Mouse (Mus musculus) ovary, postnatal 10 days (tissue): Measurements from ENCODE around the gene Commd3.

Source experiments
- DNase-seq: peaks from one replicate; pipeline ENCODE4 v3.0.0; 2022; ENCODE audit warnings: low spot score

The Commd3 gene

GRCm38 (mm10) chr2:18672133-18672765 is at the start of gene Commd3:
Gene Commd3 (plus strand): TSS chr2:18672384.
- peak; percentile 98 for DNase-seq

- DNase-seq = no peak
Observed at GRCm38 (mm10) chr2:18623219-18623618, 49.0 kb upstream of the Commd3 start.

DNA sequence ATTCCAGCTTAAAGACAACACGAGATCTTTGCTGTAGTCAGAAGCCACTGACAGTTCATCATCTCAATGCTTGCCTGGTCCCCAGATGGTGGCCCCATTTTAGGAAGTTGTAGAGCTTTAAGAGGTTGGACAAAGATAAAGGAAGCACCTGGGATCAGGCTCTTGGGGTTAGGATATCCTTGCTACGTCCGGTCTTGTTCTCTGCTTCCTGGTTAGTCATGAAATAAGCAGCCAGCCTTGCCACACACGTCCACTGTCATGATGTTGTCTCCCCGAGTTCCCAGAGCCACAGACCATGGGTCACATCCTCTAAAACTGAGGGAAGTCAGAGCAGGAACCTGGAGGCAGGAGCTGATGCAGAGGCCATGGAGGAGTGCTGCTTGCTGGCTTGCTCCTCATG is 41.6 kb upstream of the Commd3 start:
- DNase-seq = no peak

DNA sequence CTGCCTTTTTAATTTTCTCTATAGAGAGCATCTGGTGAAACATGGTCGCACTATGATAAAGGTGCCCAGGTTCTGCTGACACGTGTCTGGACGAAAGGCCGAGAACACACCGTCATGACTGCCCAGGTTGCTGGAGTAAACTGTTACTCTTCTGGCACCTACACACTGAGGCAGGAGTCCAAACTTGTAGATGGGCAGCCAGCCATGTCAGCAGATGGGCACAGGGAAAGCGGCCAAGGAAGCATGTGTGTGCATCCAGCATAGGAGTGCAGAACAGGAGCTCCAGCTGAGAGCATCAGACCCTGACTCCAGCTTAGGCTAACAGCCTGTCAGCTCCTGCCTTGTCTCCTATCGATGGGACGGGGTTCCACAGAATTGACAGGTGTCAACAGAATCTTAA is 37.1 kb upstream of the Commd3 start:
- DNase-seq = no peak

GRCm38 (mm10) chr2:18648563-18648962 is 23.6 kb upstream of the Commd3 start:
- DNase-seq = no peak

DNA sequence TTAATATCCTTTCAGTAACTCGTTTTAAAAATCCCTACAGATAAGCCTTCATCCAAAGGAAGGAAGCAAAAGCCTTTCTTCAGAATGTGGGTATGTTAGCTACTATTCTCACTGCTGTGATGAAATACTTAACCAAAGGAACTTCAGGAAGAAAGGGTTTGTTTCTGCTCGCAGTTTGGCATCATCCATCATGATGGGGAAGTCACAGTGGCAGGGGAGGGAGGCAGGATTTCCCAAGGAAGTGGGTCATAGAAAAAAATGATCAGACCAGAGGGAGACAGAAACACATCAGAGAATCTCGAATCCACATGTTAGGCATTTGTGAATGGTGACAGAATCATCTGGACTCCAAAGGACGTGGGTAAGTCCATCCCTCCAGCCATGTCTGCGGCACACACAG is 17.4 kb upstream of the Commd3 start:
- DNase-seq = no peak

DNA sequence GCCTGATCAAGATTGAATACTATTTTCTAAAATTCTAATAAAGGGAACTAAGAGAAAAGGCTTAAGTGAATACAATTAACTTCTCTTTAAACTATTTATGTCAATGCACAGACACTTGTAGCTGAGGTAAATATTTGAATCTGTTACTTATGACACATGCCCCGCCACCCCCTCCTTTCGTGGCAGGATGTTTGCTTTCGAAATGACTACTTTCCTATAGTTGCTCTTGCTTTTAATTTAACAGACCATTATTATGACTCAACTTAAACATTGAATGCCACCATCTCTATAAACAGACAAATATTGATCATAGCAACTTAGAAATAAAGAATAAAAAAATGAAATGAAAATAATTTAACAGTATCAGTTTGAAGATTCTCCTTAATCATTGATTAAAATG is 8.2 kb upstream of the Commd3 start:
- no peak for DNase-seq

- no peak for DNase-seq
Observed at GRCm38 (mm10) chr2:18671041-18671440, 1.1 kb upstream of the Commd3 start.

DNA sequence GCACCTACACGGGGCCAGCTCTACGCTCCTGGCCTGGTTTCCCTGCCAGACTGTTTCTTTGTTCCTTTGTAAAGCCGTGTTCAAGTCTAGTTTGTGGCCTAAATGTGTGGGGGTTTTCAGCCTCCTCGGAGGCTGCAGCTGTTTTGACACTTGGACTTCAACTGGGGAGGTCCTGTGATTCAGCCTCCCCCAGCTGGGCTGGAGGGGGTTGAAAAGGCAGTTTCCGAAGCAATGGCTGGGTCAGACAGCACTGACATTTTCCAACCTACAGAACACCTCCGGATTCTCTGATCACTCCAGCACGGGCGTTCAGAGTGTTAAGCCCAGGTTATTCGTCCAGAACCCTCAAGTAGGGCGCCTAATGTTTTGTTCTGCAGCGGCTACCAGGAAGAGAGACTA is 581 bp downstream of the Commd3 start:
- no peak for DNase-seq

DNA sequence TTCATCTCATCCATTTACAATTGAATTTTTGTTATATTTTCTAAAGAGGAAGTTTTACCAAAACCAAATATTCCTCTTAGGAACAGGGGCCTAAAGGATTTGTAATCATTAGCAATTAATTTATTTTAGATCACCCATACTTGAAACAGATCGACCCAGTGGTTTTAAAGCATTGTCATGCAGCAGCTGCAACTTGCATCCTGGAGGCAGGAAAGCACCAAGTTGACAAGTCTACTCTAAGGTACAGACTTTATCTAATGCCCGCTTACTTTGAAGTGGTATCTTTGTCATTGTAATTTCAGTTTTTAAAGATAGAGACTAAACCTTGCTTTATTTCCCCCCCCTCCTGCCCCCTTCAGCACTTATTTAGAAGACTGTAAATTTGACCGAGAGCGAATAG is 1.6 kb downstream of the Commd3 start:
- DNase-seq = no peak

DNA sequence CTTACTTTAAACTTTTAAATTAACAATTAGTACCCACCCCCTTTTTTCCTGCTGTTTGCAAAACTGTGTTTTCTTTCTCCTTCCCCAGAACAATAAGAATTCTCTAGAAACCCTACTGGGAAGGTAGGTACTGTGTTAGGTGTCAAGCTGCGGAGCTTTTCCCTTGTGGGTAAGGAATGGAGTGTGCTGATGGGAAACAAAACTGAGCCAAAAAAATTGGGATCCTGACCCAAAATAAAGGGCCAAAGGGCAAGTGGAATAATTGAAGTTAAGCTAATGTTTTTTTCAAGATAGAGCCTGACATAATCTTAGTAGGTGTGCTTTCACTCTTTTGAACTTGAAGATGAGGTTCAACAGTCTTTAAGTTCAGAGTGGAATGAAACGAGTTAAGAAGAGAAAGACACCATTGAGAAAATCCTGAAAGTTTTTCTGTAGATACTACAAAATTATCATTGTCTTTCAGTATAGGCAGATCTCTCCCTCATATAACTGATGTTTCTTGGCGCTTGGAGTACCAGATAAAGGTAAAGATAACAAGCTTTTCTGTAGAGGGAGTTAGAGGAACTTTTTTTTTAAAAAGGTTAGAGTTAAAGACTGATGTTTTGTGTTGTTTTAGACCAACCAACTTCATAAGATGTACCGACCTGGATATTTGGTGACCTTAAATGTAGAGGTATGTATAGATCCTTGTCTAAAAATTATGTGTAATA is 2.2 kb downstream of the Commd3 start:
- DNase-seq = no peak

GRCm38 (mm10) chr2:18675681-18676456 is 3.7 kb downstream of the Commd3 start:
- no peak for DNase-seq

GRCm38 (mm10) chr2:18676457-18676935 is 4.3 kb downstream of the Commd3 start:
- DNase-seq = no peak

DNA sequence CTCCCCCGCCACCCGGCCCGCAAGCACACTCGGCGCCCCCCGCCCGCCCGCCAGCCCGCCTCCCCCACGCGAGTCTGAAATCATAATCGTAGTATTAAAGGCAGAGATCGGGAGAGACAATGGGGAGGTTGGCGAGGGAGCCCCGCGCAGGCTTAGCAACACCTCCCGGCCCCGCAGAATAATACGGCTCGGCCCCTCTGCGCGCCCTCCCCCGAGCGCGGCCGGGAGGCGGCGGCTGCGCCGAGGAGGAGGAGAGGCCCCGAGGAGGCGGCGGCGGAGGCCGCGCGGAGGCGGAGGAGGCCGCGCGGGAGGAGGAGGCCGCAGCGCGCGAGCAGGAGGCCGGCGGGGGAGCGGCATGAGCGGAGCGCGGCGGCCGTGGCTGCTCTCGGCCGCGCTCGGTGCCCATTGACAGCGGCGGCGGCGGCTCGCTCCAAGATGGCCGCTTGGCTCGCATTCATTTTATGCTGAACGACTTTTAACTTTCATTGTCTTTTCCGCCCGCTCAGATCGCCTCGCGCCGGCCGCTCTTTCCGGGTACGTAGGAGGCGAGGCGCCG is 4.8 kb downstream of the Commd3 start, which contains the start of gene Bmi1:
Gene Bmi1, plus strand, starts transcription at position 83 of the 556 bp plus-strand sequence.
- DNase-seq = peak; percentile 59

DNA sequence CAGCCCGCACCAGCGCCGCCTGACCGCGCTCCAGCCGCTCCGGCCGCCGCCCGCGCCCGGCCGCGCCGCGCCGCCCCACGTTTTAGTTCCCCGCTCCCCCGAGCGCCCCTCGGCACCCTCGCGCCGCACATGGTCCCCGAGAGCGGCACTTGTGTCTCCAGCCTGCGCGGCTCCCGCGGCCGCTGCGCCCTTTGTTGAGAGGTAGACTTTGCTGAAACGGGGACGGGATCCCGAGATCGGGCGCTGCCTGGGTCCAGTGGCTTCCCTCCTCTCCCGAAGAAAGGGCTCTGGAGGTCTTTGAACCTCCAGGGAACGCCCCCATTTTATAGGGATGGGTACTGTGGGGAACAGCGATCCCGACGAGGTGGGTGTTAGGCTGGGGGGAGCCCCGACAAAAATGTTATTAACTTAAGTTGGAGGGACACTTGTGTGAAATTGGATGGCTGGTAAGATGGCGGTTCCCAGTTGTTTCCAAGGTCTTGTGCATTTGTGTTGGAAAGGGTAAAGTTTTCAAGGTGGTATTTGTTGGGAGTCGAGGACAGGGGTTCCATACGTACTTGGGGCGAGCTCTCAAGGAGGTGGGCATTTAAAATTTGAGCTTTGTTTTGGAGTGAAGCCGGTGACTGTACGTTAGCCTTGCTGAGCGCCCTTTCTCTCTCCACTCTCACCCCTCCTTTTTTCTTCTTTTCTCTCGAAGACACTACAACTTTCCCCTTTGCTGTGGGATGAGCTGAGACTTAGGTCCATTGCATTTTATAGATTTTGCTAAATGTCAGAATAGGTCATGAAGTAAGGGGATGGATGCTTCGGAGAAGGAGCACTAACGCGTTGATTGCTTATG is 5.7 kb downstream of the Commd3 start:
- DNase-seq = peak; percentile 48

- no peak for DNase-seq
Observed at GRCm38 (mm10) chr2:18679701-18680100, 7.5 kb downstream of the Commd3 start.

GRCm38 (mm10) chr2:18680501-18680900 is 8.3 kb downstream of the Commd3 start:
- no peak for DNase-seq

- no peak for DNase-seq
Observed at GRCm38 (mm10) chr2:18680961-18681360, 8.8 kb downstream of the Commd3 start.

DNA sequence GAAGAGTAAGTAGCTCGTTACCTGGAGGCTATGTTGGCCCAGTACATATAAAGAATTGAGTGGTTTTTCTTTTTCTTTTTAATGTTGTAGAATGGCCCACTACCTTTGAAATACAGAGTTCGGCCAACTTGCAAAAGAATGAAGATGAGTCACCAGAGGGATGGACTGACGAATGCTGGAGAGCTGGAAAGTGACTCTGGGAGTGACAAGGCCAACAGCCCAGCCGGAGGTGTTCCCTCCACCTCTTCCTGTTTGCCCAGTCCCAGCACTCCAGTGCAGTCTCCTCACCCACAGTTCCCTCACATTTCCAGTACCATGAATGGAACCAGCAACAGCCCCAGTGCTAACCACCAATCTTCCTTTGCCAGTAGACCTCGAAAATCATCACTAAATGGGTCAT is 11.9 kb downstream of the Commd3 start:
- DNase-seq = no peak

DNA sequence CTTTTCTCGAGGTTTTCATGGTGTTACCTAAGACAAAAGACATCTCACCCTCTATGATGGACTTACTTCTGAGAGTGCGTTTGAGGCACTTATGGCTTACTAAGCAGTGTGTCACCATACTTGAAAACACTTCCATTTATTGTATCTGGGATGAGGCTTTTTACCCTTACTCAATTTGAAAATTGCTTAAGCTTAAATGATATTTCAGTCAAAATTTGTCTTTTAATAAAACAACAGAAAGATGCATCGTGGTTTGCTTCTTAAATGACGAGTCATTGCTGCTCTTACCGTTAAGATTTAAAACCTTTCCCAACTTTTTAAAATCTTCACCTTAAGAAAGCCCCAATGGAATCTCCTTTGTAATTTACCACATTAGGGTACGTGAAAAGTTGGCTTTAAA is 14.2 kb downstream of the Commd3 start:
- DNase-seq = no peak

DNA sequence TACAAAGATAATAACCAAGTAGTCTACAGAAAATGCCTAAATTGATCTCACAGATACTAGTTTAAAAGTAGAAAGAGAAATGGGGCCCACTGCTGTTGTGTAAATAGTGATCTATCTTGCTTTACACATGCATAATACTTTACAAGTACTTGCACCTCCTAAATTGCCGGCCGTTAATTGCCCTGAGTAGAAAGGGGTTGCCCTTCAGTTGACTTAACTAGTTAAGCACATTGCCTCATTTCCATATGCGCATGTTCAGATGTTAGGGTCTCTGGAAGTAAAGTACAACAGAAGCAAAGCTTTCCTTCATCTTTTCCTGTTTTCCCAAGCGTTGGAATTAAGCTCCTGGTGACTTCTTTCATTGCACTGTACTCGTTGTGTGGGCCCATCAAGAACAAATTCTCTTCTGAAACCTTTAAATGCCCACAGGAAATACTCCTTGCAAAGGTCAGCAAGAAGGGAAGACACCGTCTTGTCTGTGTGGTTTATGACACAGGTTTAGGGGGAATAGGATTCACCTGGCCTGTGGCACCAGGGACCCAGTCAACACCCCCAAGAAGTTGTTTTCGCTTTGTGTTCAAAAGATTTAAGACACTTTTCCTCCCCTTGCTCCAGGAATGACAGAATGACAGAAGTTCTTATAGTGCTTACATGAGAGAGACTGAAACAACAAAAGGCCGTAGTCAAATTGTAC is 14.8 kb downstream of the Commd3 start:
- DNase-seq = no peak
